Mouse (Mus musculus) layer of hippocampus, adult 2 months (tissue): ENCODE measurements around the gene Tjap1. TPM values are rescaled to one million over a fixed set of nuclear protein-coding genes. Genes with fewer than 3 reads are reported as not detected.
A peak's percentile ranks its signal among the peaks of the same experiment; 100 is the strongest.

Experiments
- DNase-seq, 2 experiments: peaks; one replicate each; pipeline ENCODE4 v3.0.0; 2022; ENCODE audit warnings: low spot score in 2 of 2
- H3K27ac ChIP-seq: fragments of 200-600 bp; 2 replicates; pipeline ENCODE4 v1.8.1; 2022
- H3K4me3 ChIP-seq: fragments of 200-600 bp; 2 replicates; pipeline ENCODE4 v1.8.1; 2022; ENCODE audit warnings: mild to moderate bottlenecking
- CTCF ChIP-seq: fragments of 200-600 bp; conservative IDR thresholded peaks from 2 replicates; pipeline ENCODE4 v1.8.1; 2022; ENCODE audit warnings: antibody characterized with exemption, mild to moderate bottlenecking, moderate library complexity
- total RNA-seq, 2 experiments: library from RNA; stranded (reverse); gene quantifications; 2 replicates each; pipeline ENCODE4 v1.2.3; 2021

The Tjap1 gene
- total RNA-seq, 2 experiments from 2014 or later: 54.0 to 56.7 TPM

- H3K27ac ChIP-seq: no peak overlapping the region
- no peak for DNase-seq
- no peak for TF ChIP-seq CTCF
- H3K4me3 ChIP-seq: no peak overlapping the region
Measured at GRCm38 (mm10) chr17:46301892-46302291, 19.1 kb upstream of the Tjap1 start.

- Histone ChIP-seq H3K4me3 (peak overlapping the region; percentile 72), H3K27ac (peak overlapping the region; percentile 86)
- TF ChIP-seq CTCF: peak; percentile 96
- DNase-seq: peak; percentile 71 to 85
Measured at GRCm38 (mm10) chr17:46298220-46298913, 15.5 kb upstream of the Tjap1 start.

- H3K4me3 ChIP-seq: peak within 1 kb of the TSS; percentile 72
- DNase-seq: peak; percentile 46 to 55
- no peak for TF ChIP-seq CTCF
- H3K27ac ChIP-seq: peak within 1 kb of the TSS; percentile 86
Measured at GRCm38 (mm10) chr17:46297364-46298219, 14.8 kb upstream of the Tjap1 start, which contains the start of gene Dlk2. Gene Dlk2 (plus strand): TSS chr17:46297421.

GRCm38 (mm10) chr17:46297028-46297363, 14.2 kb upstream of the Tjap1 start:
- DNase-seq: no peak
- TF ChIP-seq CTCF: no peak
- H3K4me3 ChIP-seq: peak overlapping the region; percentile 72
- H3K27ac ChIP-seq: peak overlapping the region; percentile 86

- DNase-seq: no peak
- Histone ChIP-seq H3K4me3 (peak overlapping the region; percentile 72), H3K27ac (no peak overlapping the region)
- no peak for TF ChIP-seq CTCF
Measured at GRCm38 (mm10) chr17:46296601-46297000, 13.8 kb upstream of the Tjap1 start.

- no peak for TF ChIP-seq CTCF
- DNase-seq: no peak
- Histone ChIP-seq H3K27ac (no peak overlapping the region), H3K4me3 (no peak overlapping the region)
Measured at GRCm38 (mm10) chr17:46287678-46288095, 4.9 kb upstream of the Tjap1 start.

GRCm38 (mm10) chr17:46285407-46285806, 2.6 kb upstream of the Tjap1 start:
- H3K27ac ChIP-seq: no peak overlapping the region
- H3K4me3 ChIP-seq: no peak overlapping the region
- no peak for DNase-seq
- no peak for TF ChIP-seq CTCF

- TF ChIP-seq CTCF: no peak
Measured at GRCm38 (mm10) chr17:46284653-46285052, 1.8 kb upstream of the Tjap1 start.

GRCm38 (mm10) chr17:46283911-46284310, 1.1 kb upstream of the Tjap1 start:
- no peak for DNase-seq
- no peak for TF ChIP-seq CTCF
- Histone ChIP-seq H3K4me3 (no peak overlapping the region), H3K27ac (no peak overlapping the region)

More at GRCm38 (mm10) chr17:46284653-46285052, 1.8 kb upstream of the Tjap1 start:
- H3K27ac ChIP-seq: no peak overlapping the region
- no peak overlapping the region for H3K4me3 ChIP-seq
- no peak for DNase-seq

- Histone ChIP-seq H3K27ac (no peak overlapping the region), H3K4me3 (peak overlapping the region; percentile 80)
- TF ChIP-seq CTCF: no peak
- DNase-seq: no peak
Measured at GRCm38 (mm10) chr17:46283140-46283539, 314 bp upstream of the Tjap1 start.

- no peak for DNase-seq
- H3K4me3 ChIP-seq: no peak overlapping the region
- TF ChIP-seq CTCF: no peak
- H3K27ac ChIP-seq: no peak overlapping the region; the same call in 1 of the 2 replicates
Measured at GRCm38 (mm10) chr17:46278011-46278765, 4.6 kb downstream of the Tjap1 start.

- TF ChIP-seq CTCF: no peak
- no peak overlapping the region for H3K4me3 ChIP-seq
- DNase-seq: no peak
- no peak overlapping the region; the same call in 1 of the 2 replicates for H3K27ac ChIP-seq
Measured at GRCm38 (mm10) chr17:46277586-46277985, 5.2 kb downstream of the Tjap1 start.

- Histone ChIP-seq H3K27ac (no peak overlapping the region), H3K4me3 (no peak overlapping the region)
- DNase-seq: no peak
- TF ChIP-seq CTCF: no peak
Measured at GRCm38 (mm10) chr17:46275506-46275905, 7.3 kb downstream of the Tjap1 start.
